Mouse (Mus musculus): Measurements from ENCODE around the gene Otx2. TPM values are rescaled to one million over a fixed set of nuclear protein-coding genes. Genes with fewer than 3 reads are reported as not detected.

The Otx2 gene
- polyA plus RNA-seq, 1 experiment from 2014 or later, result not detected

DNA sequence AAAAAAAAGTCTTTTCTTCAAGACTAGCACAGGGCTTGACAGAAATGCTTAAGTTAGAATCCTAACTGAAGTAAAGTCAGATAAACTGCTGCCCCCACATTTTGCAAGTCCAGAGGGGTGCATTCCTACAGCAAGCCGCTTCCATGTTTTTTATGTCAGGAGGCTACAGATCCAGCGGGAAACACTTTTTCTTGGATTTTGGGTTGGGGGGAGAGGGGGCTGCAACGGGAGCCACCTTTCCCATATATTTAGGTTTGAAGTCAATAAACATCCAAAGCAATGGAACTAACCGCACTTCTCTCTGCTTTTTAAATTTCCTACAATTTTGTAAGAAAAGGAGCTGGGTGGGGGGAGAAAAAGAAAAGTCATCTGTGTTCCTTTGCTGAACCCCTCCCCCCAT lies 10.1 kb downstream of the Otx2 start:
- Histone ChIP-seq H3K4me2 (ENCODE audit: low read depth, low read length) (no peak overlapping the region), H3K27me3 (ENCODE audit: control insufficient read depth, insufficient read depth, low read depth, low read length) (peaks cover 84% of the 10 kb centered on the region), H3K4me1 (replicated peaks; ENCODE audit: control insufficient read depth, insufficient read depth, low read length) (no peaks in the 10 kb centered on the region), H3K9ac (ENCODE audit: low read length) (no peak overlapping the region), H3K9me3 (ENCODE audit: control insufficient read depth, low read length) (no peaks in the 10 kb centered on the region), H3K36me3 (ENCODE audit: control insufficient read depth, insufficient read depth, low read length) (no peaks in the 10 kb centered on the region), H3K27ac (ENCODE audit: low read length) (no peak overlapping the region), H3K4me3 (ENCODE audit: low read length) (no peak overlapping the region)
- whole genome bisulfite sequencing, result 4% methylated on average over 4 of the region's 4 CpGs
- ATAC-seq (ENCODE audit: low read depth), result no peak

DNA sequence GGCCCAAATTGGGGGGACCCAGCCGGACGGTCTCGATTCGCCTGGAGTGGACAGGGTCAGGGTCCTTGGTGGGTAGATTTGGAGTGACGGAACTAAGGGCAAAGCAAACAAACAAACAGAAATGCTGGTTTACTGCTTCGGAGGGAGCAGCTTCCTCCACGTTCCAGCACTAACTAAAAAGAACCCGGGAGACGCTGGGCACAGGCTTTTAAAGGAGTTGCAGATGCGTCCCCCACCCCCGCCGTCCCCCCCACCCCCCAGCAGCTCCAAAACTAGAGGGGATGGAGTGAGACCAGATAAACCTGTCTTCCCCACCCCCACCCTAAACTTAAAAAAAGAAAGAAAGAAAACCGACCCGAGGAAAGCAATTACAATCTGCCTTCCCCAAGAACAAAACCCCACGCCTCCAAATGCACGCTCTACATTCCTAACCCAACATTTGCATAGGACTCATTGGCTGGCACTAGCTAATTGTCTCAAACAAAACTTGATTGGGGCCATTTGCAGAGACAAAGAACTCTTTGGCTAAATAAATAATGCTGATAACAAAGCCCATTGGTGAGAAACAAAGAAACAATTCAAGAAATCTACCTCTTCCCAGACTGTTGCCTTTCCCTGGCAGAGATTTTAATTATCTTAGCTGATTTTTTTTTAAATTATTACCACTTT lies 10.9 kb downstream of the Otx2 start:
- WGBS, result under 1% methylated on average over 16 of the region's 16 CpGs
- H3K4me1 ChIP-seq (replicated peaks; ENCODE audit: control insufficient read depth, insufficient read depth, low read length), result no peaks in the 10 kb centered on the region
- no peak overlapping the region for H3K4me2 ChIP-seq (ENCODE audit: low read depth, low read length)
- H3K9me3 ChIP-seq (ENCODE audit: control insufficient read depth, low read length), result no peaks in the 10 kb centered on the region
- no peak for ATAC-seq (ENCODE audit: low read depth)
- H3K4me3 ChIP-seq (ENCODE audit: low read length), result no peak overlapping the region
- H3K36me3 ChIP-seq (ENCODE audit: control insufficient read depth, insufficient read depth, low read length), result no peaks in the 10 kb centered on the region
- no peak overlapping the region for H3K9ac ChIP-seq (ENCODE audit: low read length)
- H3K27ac ChIP-seq (ENCODE audit: low read length), result no peak overlapping the region
- peaks cover 84% of the 10 kb centered on the region for H3K27me3 ChIP-seq (ENCODE audit: control insufficient read depth, insufficient read depth, low read depth, low read length)

DNA sequence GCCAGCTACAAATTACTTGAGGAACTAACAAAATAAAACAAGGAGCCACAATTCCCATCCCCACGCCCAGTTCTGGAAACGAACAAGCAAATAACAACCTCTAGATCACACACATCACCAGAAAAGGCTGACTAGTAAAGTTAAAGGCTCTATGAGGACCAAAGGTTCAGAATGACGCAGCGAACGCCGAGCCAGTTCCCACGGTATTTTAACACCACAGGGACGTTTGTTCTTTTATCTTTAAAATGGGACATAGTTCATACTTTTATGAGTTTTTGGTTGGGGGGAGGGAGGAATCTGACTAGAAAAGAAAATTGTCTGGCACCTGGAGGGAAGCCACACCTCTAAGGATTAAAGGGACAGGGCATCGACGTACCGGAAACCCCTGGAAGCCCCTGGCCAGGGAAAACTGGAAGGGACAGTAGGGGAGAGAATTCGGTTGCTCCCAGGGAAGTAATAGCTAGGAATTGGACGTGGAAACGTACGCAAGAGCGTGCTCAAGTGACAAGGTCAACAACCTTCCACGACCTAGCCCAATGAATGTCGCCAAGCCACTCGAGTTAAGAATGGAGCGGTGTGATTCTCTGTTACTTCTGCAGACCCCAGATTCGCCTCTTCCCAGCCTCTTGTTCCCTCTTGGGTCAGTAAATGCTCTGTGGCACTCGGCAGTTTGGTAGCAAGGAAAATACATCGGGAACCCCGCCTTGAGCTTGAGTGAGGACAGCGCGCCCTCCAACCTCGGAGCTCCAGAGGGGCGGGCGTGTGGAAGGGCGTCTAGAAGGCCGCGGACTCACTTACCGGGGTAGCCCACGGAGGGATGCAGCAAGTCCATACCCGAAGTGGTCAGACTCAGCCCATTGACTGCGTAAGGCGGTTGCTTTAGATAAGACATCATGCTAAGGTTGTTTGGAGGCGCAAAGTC lies 11.7 kb downstream of the Otx2 start:
- Histone ChIP-seq H3K36me3 (ENCODE audit: control insufficient read depth, insufficient read depth, low read length) (no peaks in the 10 kb centered on the region), H3K4me3 (ENCODE audit: low read length) (no peak overlapping the region), H3K4me2 (ENCODE audit: low read depth, low read length) (no peak overlapping the region), H3K9me3 (ENCODE audit: control insufficient read depth, low read length) (no peaks in the 10 kb centered on the region), H3K9ac (ENCODE audit: low read length) (no peak overlapping the region), H3K27ac (ENCODE audit: low read length) (no peak overlapping the region), H3K27me3 (ENCODE audit: control insufficient read depth, insufficient read depth, low read depth, low read length) (peaks cover 86% of the 10 kb centered on the region), H3K4me1 (replicated peaks; ENCODE audit: control insufficient read depth, insufficient read depth, low read length) (no peaks in the 10 kb centered on the region)
- 3% methylated on average over 38 of the region's 38 CpGs for WGBS
- ATAC-seq (ENCODE audit: low read depth), result no peak

DNA sequence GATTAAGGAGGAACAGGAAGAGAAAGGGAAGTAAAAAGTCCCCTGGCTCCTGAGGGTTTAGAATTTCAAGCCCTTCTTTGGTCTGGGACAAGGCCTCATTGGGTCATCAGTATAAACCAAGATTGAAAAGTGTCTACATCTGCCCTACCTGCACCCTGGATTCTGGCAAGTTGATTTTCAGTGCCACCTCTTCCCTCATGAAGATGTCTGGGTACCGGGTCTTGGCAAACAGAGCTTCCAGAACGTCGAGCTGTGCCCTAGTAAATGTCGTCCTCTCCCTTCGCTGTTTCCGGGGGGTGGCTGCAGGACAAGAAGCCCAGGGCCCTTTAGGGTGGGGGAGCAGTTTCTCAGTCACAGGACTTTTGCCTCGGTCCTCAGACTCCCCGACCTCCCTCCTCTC lies 12.5 kb downstream of the Otx2 start:
- no peak overlapping the region for H3K9ac ChIP-seq (ENCODE audit: low read length)
- ATAC-seq (ENCODE audit: low read depth), result no peak
- no peaks in the 10 kb centered on the region for H3K4me1 ChIP-seq (replicated peaks; ENCODE audit: control insufficient read depth, insufficient read depth, low read length)
- 18% methylated on average over 8 of the region's 8 CpGs for WGBS
- H3K27me3 ChIP-seq (ENCODE audit: control insufficient read depth, insufficient read depth, low read depth, low read length), result peaks cover 86% of the 10 kb centered on the region
- H3K4me3 ChIP-seq (ENCODE audit: low read length), result no peak overlapping the region
- H3K27ac ChIP-seq (ENCODE audit: low read length), result no peak overlapping the region
- H3K4me2 ChIP-seq (ENCODE audit: low read depth, low read length), result no peak overlapping the region
- H3K36me3 ChIP-seq (ENCODE audit: control insufficient read depth, insufficient read depth, low read length), result no peaks in the 10 kb centered on the region
- no peaks in the 10 kb centered on the region for H3K9me3 ChIP-seq (ENCODE audit: control insufficient read depth, low read length)

DNA sequence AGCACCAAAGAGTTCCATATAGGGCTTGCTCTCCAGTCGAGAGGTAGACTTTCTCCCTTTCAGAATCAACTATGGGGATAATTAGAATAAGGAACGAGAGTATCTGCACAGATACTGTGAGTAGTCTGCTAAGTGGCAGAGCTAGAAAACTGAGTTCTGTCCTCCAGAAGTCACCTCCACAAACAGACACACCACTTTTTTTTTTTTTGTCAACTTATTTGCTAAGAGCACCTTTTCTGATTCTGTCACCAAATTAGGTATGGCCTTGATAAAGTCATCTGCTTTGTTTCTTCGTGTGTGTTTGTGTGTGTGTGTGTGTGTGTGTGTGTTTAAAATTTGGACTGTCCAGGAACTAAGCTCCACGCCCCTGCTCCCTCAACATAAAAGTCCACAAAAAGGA lies 13.0 kb downstream of the Otx2 start:
- 69% methylated on average over 4 of the region's 4 CpGs for WGBS
- no peak for ATAC-seq (ENCODE audit: low read depth)
- no peaks in the 10 kb centered on the region for H3K9me3 ChIP-seq (ENCODE audit: control insufficient read depth, low read length)

DNA sequence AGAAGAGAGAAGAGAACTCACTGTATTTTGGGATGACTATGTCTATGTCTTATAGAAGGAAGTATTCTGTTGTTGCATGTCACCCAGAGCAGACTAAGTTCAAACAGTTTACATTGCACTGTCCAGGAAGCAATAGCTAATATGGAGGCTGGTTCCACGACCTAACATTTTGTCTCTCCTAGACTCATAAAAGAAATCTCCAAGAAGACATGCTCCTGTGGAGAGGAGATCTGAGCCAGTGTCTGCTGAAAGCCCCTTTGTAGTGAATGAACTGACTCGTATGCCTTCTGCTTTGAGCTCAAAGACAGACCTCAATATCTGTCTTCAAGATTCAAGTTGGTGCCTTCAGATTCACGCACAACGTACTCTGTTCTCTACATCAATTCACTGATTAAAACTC lies 14.0 kb downstream of the Otx2 start:
- ATAC-seq (ENCODE audit: low read depth), result no peak
- WGBS, result 70% methylated on average over 4 of the region's 4 CpGs

More for the DNA sequence above, 13.0 kb downstream of the Otx2 start:
- Histone ChIP-seq H3K9ac (ENCODE audit: low read length) (no peak overlapping the region), H3K4me2 (ENCODE audit: low read depth, low read length) (no peak overlapping the region), H3K4me3 (ENCODE audit: low read length) (no peak overlapping the region), H3K27me3 (ENCODE audit: control insufficient read depth, insufficient read depth, low read depth, low read length) (peaks cover 88% of the 10 kb centered on the region), H3K36me3 (ENCODE audit: control insufficient read depth, insufficient read depth, low read length) (no peaks in the 10 kb centered on the region), H3K27ac (ENCODE audit: low read length) (no peak overlapping the region), H3K4me1 (replicated peaks; ENCODE audit: control insufficient read depth, insufficient read depth, low read length) (no peaks in the 10 kb centered on the region)

DNA sequence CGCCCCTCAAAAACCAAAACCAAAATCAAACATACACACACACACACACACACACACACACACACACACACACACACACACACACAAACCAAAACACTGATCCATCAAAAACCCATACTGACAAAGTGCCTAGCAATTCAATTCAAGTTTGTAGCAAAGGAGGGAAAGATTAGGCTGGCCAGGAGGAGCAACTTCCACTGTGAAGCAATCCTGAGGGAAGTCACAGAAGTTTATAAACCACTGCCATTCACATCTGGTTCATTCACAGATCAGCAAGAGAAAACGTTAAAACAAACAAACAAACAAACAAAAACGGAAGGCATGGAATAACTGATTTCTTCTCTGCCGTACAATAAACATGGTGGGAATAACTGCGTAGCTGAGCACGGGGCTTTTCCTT lies 16.4 kb downstream of the Otx2 start:
- ATAC-seq (ENCODE audit: low read depth), result no peak
- H3K9me3 ChIP-seq (ENCODE audit: control insufficient read depth, low read length), result no peaks in the 10 kb centered on the region
- no peaks in the 10 kb centered on the region for H3K36me3 ChIP-seq (ENCODE audit: control insufficient read depth, insufficient read depth, low read length)
- peaks cover 100% of the 10 kb centered on the region for H3K27me3 ChIP-seq (ENCODE audit: control insufficient read depth, insufficient read depth, low read depth, low read length)
- 54% methylated on average over 6 of the region's 6 CpGs for WGBS
- no peak overlapping the region for H3K4me2 ChIP-seq (ENCODE audit: low read depth, low read length)
- no peaks in the 10 kb centered on the region for H3K4me1 ChIP-seq (replicated peaks; ENCODE audit: control insufficient read depth, insufficient read depth, low read length)
- H3K9ac ChIP-seq (ENCODE audit: low read length), result no peak overlapping the region
- H3K4me3 ChIP-seq (ENCODE audit: low read length), result no peak overlapping the region
- no peak overlapping the region for H3K27ac ChIP-seq (ENCODE audit: low read length)

More for the DNA sequence above, 14.0 kb downstream of the Otx2 start:
- Histone ChIP-seq H3K27me3 (ENCODE audit: control insufficient read depth, insufficient read depth, low read depth, low read length) (peaks cover 93% of the 10 kb centered on the region), H3K36me3 (ENCODE audit: control insufficient read depth, insufficient read depth, low read length) (no peaks in the 10 kb centered on the region), H3K4me1 (replicated peaks; ENCODE audit: control insufficient read depth, insufficient read depth, low read length) (no peaks in the 10 kb centered on the region), H3K9ac (ENCODE audit: low read length) (no peak overlapping the region), H3K4me3 (ENCODE audit: low read length) (no peak overlapping the region), H3K4me2 (ENCODE audit: low read depth, low read length) (no peak overlapping the region), H3K9me3 (ENCODE audit: control insufficient read depth, low read length) (no peaks in the 10 kb centered on the region), H3K27ac (ENCODE audit: low read length) (no peak overlapping the region)

DNA sequence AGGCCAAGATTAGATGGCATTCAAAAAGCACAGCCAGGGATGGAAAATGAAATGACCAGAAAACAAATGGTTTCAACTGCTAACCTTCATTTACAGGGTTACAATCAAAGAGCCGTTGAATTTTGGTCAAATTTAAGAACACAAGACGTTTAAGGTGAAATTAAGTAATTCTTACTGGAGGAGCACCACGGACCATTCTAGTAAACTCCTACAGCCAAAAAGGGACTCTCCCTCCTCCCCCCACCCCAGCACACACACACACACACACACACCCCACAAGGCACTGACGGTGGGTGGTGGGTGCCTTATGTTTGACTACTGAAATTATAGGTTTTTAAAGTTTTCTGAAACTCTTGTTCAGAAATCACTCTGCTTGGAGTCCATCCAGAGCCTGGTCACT lies 16.9 kb downstream of the Otx2 start:
- Histone ChIP-seq H3K27me3 (ENCODE audit: control insufficient read depth, insufficient read depth, low read depth, low read length) (peaks cover 99% of the 10 kb centered on the region), H3K4me1 (replicated peaks; ENCODE audit: control insufficient read depth, insufficient read depth, low read length) (no peaks in the 10 kb centered on the region), H3K9ac (ENCODE audit: low read length) (no peak overlapping the region), H3K9me3 (ENCODE audit: control insufficient read depth, low read length) (no peaks in the 10 kb centered on the region), H3K4me2 (ENCODE audit: low read depth, low read length) (no peak overlapping the region), H3K4me3 (ENCODE audit: low read length) (no peak overlapping the region), H3K36me3 (ENCODE audit: control insufficient read depth, insufficient read depth, low read length) (no peaks in the 10 kb centered on the region), H3K27ac (ENCODE audit: low read length) (no peak overlapping the region)
- 52% methylated on average over 4 of the region's 4 CpGs for WGBS
- no peak for ATAC-seq (ENCODE audit: low read depth)

DNA sequence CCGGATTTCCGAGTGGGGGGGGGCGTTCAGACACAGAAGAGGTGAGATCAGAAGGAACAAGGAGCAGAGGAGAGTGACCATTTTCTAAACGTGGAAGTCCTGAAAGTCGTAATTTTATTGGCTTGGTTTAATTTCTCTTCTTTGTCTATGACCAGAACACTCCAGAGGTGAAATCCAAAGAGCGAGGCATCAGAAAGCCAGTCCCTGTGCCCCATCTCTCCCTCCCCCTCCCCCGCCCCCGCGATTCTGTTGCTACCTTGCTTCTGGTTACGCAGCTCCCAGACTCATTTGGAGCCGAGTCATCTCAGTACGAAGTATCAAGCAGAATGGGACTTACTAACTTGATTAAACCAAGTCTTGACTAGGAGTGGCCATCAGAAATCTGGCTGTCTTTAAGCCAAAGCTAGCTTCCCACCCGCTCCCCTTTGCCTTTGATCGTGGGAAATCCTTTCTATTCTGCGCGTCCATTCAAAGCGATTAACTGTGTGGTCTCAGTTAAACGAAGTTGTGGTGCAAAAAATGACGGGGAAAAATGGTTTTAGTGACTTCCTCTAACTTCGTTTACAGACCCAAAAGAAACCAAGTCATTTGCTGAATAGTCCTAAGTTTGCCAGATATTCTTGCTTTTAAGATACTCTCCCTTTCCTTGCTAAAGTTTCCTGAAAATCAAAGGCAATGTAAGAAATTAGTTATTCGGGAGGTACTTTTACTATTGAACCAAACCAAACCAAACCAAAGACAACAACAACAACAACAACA lies 17.6 kb downstream of the Otx2 start:
- peaks cover 99% of the 10 kb centered on the region for H3K27me3 ChIP-seq (ENCODE audit: control insufficient read depth, insufficient read depth, low read depth, low read length)
- no peaks in the 10 kb centered on the region for H3K4me1 ChIP-seq (replicated peaks; ENCODE audit: control insufficient read depth, insufficient read depth, low read length)
- WGBS, result 5% methylated on average over 21 of the region's 21 CpGs
- H3K9me3 ChIP-seq (ENCODE audit: control insufficient read depth, low read length), result no peaks in the 10 kb centered on the region
- no peak overlapping the region for H3K4me2 ChIP-seq (ENCODE audit: low read depth, low read length)
- H3K9ac ChIP-seq (ENCODE audit: low read length), result no peak overlapping the region
- H3K4me3 ChIP-seq (ENCODE audit: low read length), result no peak overlapping the region
- no peak for ATAC-seq (ENCODE audit: low read depth)
- H3K36me3 ChIP-seq (ENCODE audit: control insufficient read depth, insufficient read depth, low read length), result no peaks in the 10 kb centered on the region
- H3K27ac ChIP-seq (ENCODE audit: low read length), result no peak overlapping the region
